Mouse (Mus musculus): ENCODE measurements around the gene Cdh26. TPM values are rescaled to one million over a fixed set of nuclear protein-coding genes. Genes with fewer than 3 reads are reported as not detected.

The Cdh26 gene
- polyA plus RNA-seq (2014; fragmentation: Nextera tagmentation; extraction: Ambion mirVana): 0.10 and 0.24 TPM in 2 replicates

DNA sequence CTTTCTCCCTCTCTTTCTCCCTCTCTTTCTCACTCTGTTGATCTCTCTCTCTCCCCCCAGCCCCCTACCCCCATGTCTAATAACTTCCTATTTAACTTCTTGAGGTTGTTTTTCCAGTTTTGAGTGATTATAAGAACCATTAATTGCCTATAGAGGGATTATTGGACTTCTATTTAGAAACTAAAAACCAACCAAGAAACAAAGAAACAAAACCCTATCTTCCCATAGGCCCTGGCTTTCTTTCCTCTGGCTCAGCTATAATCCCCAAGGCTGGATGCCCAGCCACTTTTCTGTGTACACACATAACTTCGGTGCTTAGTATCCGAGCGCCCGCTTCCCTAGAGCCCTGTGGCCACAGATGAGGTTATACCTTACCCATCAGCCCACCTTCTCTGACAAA is at the start of gene Cdh26:
Gene Cdh26 (plus strand): TSS at position 301 of the 400 bp plus-strand sequence.
- no peaks in the 10 kb centered on the region for H3K27me3 ChIP-seq (ENCODE audit: control insufficient read depth, insufficient read depth, low read length)
- no peak within 1 kb of the TSS for H3K4me3 ChIP-seq (ENCODE audit: low read depth, low read length)
- WGBS (ENCODE audit: insufficient replicate concordance): 90% methylated on average over 4 of the region's 4 CpGs
- no peak within 1 kb of the TSS for H3K9ac ChIP-seq (ENCODE audit: low read depth, low read length)
- no peak within 1 kb of the TSS for H3K4me2 ChIP-seq
- no peak for ATAC-seq (replicated peaks; ENCODE audit: insufficient number of reproducible peaks, low FRiP score, low TSS enrichment)
- no peaks in the 10 kb centered on the region for H3K36me3 ChIP-seq (ENCODE audit: control insufficient read depth, insufficient read depth, low read length)
- no peaks in the 10 kb centered on the region for H3K9me3 ChIP-seq (replicated peaks; ENCODE audit: control insufficient read depth, low read length)
- H3K27ac ChIP-seq (ENCODE audit: low read depth, low read length): no peak within 1 kb of the TSS
- peaks cover 4% of the 10 kb centered on the region; the same call in 1 of the 2 replicates for H3K4me1 ChIP-seq (ENCODE audit: control insufficient read depth, insufficient read depth, low read length)

DNA sequence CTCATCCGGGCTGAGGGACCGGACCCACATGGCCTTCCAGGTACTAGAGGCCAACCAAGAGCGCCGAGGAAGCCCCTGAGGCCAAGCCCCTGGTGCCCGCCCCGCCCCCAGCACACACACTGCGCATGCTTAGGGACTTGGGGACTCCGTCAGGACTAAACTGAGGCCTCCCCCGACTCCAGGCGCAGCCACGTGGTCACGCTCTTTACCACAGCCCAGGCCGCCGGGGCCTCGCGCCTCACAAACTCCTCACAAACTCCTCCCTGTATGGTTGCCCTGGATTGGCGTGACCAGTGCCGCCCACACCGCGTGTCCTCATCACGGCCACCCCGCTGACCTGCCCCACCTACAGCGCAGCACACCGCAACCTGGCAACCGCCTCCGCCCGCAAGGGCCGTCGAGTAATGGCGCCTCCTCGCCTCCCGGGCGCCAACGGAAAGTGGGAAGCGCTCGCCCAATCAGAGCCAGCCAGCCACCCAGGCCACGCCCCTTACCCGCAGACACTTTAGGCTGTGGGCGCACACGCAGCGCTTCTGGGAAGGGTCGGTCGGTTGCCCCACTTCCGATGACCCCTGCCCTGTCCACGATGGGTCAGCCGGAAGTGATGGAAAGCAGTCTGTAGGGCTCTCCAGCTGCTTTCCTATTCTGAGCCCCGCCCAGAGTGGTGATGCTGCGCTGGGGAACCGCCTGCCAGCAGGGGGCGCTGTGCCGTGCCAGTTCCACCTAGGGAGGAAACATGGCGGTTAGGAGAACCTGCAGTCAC is 23.1 kb upstream of the Cdh26 start, which contains the start of gene Sycp2:
Gene Sycp2 (minus strand): TSS at position 633 of the 763 bp plus-strand sequence.
- Histone ChIP-seq H3K4me3 (ENCODE audit: low read depth, low read length) (no peak within 1 kb of the TSS), H3K4me1 (ENCODE audit: control insufficient read depth, insufficient read depth, low read length) (peaks cover 9% of the 10 kb centered on the region), H3K4me2 (no peak within 1 kb of the TSS), H3K36me3 (ENCODE audit: control insufficient read depth, insufficient read depth, low read length) (no peaks in the 10 kb centered on the region), H3K27ac (ENCODE audit: low read depth, low read length) (no peak within 1 kb of the TSS), H3K27me3 (ENCODE audit: control insufficient read depth, insufficient read depth, low read length) (no peaks in the 10 kb centered on the region), H3K9me3 (replicated peaks; ENCODE audit: control insufficient read depth, low read length) (no peaks in the 10 kb centered on the region), H3K9ac (ENCODE audit: low read depth, low read length) (no peak within 1 kb of the TSS)
- 77% methylated on average over 52 of the region's 52 CpGs for WGBS (ENCODE audit: insufficient replicate concordance)
- ATAC-seq (replicated peaks; ENCODE audit: insufficient number of reproducible peaks, low FRiP score, low TSS enrichment): 0 out of 2 replicates have a peak, but pooled peaks have one; percentile 45

DNA sequence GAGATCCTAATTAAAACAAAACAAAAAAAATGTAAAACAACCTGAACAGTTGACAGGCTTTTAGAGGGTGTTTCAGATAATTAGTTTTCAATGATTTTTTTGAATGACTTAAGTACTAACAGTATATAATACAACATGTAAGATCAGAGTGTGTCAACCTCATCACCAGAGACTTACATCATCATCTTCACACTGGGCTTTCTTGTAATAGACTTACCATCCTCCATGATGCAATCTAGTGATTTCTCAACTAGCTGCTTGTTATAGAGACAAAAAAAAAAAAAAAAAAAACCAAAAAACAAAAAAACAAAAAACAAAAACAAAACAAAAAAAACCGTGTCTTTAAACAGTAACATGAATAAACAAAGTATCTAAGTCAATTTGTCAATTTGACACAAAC is 21.3 kb upstream of the Cdh26 start:
- Histone ChIP-seq H3K27me3 (ENCODE audit: control insufficient read depth, insufficient read depth, low read length) (no peaks in the 10 kb centered on the region), H3K4me2 (no peak overlapping the region), H3K27ac (ENCODE audit: low read depth, low read length) (no peak overlapping the region), H3K4me3 (ENCODE audit: low read depth, low read length) (no peak overlapping the region), H3K36me3 (ENCODE audit: control insufficient read depth, insufficient read depth, low read length) (no peaks in the 10 kb centered on the region), H3K9me3 (replicated peaks; ENCODE audit: control insufficient read depth, low read length) (no peaks in the 10 kb centered on the region), H3K9ac (ENCODE audit: low read depth, low read length) (no peak overlapping the region), H3K4me1 (ENCODE audit: control insufficient read depth, insufficient read depth, low read length) (peaks cover 21% of the 10 kb centered on the region)
- no peak for ATAC-seq (replicated peaks; ENCODE audit: insufficient number of reproducible peaks, low FRiP score, low TSS enrichment)
- 42% methylated on average over 1 of the region's 1 CpGs for WGBS (ENCODE audit: insufficient replicate concordance)

DNA sequence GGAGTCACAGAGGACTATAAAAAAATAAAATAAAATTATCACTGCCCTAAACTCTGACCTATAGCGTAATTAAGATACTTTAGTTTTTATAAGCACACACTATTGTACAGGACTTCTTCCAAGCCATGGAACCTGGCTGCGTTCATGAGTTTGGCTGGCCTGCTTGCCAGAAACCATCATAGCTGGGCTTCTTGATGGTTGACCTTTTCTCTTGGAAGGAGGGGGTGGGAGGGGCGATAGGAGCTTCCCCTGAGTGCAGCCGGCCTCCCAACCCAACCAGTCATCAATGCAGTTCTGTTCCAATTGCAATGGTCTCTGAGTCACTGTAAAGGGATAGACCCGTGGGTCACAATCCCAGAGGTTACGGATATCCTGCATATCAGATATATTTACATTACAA is 20.0 kb upstream of the Cdh26 start:
- ATAC-seq (replicated peaks; ENCODE audit: insufficient number of reproducible peaks, low FRiP score, low TSS enrichment): no peak
- WGBS (ENCODE audit: insufficient replicate concordance): 68% methylated on average over 6 of the region's 6 CpGs

DNA sequence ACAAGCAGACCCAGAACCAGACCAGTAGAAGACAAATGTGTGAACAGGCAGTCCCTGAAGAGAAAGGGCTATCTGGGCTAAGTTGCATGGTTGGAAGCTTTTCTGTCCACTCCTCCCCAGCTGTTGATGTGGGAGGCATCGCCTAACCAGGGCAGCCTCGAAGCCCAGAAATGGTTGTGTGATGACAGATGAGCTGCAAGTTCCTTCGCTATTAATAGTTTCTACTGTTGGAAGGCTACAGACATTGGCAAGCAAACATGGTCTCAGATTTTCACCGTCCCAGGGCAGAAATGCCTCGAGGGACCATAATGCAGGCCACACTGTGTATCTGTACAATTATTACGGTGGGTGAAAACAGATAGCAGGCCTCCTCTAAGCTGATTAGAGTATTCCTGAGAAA is 17.7 kb upstream of the Cdh26 start:
- H3K27me3 ChIP-seq (ENCODE audit: control insufficient read depth, insufficient read depth, low read length): no peaks in the 10 kb centered on the region
- no peak for ATAC-seq (replicated peaks; ENCODE audit: insufficient number of reproducible peaks, low FRiP score, low TSS enrichment)
- 22% methylated on average over 6 of the region's 6 CpGs for WGBS (ENCODE audit: insufficient replicate concordance)
- H3K4me2 ChIP-seq: peak overlapping the region; percentile 98
- peak overlapping the region; percentile 85 for H3K27ac ChIP-seq (ENCODE audit: low read depth, low read length)
- no peaks in the 10 kb centered on the region for H3K36me3 ChIP-seq (ENCODE audit: control insufficient read depth, insufficient read depth, low read length)
- no peaks in the 10 kb centered on the region for H3K9me3 ChIP-seq (replicated peaks; ENCODE audit: control insufficient read depth, low read length)
- peak overlapping the region; percentile 63 for H3K4me3 ChIP-seq (ENCODE audit: low read depth, low read length)
- H3K4me1 ChIP-seq (ENCODE audit: control insufficient read depth, insufficient read depth, low read length): peaks cover 46% of the 10 kb centered on the region
- peak overlapping the region; percentile 88; the same call in 1 of the 2 replicates for H3K9ac ChIP-seq (ENCODE audit: low read depth, low read length)

More for the DNA sequence above, 20.0 kb upstream of the Cdh26 start:
- no peaks in the 10 kb centered on the region for H3K27me3 ChIP-seq (ENCODE audit: control insufficient read depth, insufficient read depth, low read length)
- H3K9ac ChIP-seq (ENCODE audit: low read depth, low read length): no peak overlapping the region
- no peak overlapping the region for H3K4me2 ChIP-seq
- peaks cover 29% of the 10 kb centered on the region for H3K4me1 ChIP-seq (ENCODE audit: control insufficient read depth, insufficient read depth, low read length)
- H3K27ac ChIP-seq (ENCODE audit: low read depth, low read length): no peak overlapping the region
- no peaks in the 10 kb centered on the region for H3K36me3 ChIP-seq (ENCODE audit: control insufficient read depth, insufficient read depth, low read length)
- H3K4me3 ChIP-seq (ENCODE audit: low read depth, low read length): no peak overlapping the region
- no peaks in the 10 kb centered on the region for H3K9me3 ChIP-seq (replicated peaks; ENCODE audit: control insufficient read depth, low read length)

DNA sequence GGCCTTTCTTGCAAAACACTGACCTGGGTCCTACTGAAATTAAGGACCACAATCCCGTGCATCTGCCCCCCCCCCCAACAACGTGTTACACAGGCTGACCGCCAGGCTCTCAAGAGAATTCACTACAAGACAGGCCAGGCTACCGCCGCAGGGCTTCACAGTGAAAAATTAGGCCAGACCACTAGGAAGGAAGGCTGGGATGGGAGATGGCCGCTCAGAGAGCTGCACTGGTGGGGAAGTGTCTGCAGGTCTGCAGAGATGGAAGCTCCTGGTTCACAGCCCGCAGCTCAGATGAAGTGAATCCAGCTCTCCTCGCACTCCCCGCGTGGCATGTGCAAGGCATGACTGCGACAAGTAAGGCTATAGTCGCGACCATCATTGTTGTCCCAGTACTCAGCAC is 17.2 kb upstream of the Cdh26 start:
- peak overlapping the region; percentile 85 for H3K27ac ChIP-seq (ENCODE audit: low read depth, low read length)
- H3K4me1 ChIP-seq (ENCODE audit: control insufficient read depth, insufficient read depth, low read length): peaks cover 46% of the 10 kb centered on the region
- ATAC-seq (replicated peaks; ENCODE audit: insufficient number of reproducible peaks, low FRiP score, low TSS enrichment): peak; percentile 4; the same call in 1 of the 2 replicates
- peaks cover 1% of the 10 kb centered on the region for H3K9me3 ChIP-seq (replicated peaks; ENCODE audit: control insufficient read depth, low read length)
- no peaks in the 10 kb centered on the region for H3K27me3 ChIP-seq (ENCODE audit: control insufficient read depth, insufficient read depth, low read length)
- H3K4me2 ChIP-seq: peak overlapping the region; percentile 98
- H3K36me3 ChIP-seq (ENCODE audit: control insufficient read depth, insufficient read depth, low read length): peaks cover 4% of the 10 kb centered on the region
- 35% methylated on average over 13 of the region's 13 CpGs for WGBS (ENCODE audit: insufficient replicate concordance)
- H3K9ac ChIP-seq (ENCODE audit: low read depth, low read length): peak overlapping the region; percentile 88
- peak overlapping the region; percentile 63 for H3K4me3 ChIP-seq (ENCODE audit: low read depth, low read length)

DNA sequence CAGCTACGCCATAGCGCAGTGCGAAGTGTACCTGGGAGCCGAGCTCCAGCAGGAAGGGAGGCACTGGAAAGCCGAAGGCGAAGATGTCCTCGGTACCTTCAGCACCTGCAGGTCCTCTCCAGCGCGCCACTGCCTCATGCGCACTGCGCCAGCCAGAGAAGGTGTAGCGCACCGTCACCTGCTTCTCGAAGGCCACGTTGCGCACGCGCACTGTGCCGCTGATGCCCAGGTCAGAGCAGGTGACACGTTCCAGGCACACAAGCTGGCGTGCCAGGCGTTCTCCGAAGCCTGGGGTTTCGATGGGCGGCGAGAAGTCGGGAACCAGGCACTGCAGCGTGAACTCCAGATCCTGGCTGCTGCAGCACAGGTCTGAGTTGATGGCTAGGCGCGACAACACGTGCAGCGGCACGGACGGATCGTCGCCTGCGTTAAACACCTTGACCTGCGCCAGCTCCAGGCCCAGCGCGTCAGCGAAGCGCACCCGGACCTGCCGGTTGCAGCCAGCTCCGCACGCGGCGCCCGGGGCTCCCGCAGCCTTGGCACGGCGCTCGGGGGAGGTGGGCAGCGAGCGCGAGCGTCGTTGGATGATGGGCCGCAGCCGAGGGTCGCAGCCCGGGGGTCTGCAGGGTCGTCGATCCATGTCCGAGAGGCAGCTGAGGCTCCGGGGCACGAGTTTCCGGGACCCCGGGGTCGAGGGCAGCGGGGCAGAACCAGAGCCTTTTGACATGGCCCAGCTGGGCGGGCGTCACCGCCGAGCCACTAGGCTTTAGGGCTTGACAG is 16.7 kb upstream of the Cdh26 start:
- Histone ChIP-seq H3K27me3 (ENCODE audit: control insufficient read depth, insufficient read depth, low read length) (no peaks in the 10 kb centered on the region), H3K9ac (ENCODE audit: low read depth, low read length) (peak overlapping the region; percentile 88), H3K27ac (ENCODE audit: low read depth, low read length) (peak overlapping the region; percentile 85), H3K4me3 (ENCODE audit: low read depth, low read length) (peak overlapping the region; percentile 63), H3K4me2 (peak overlapping the region; percentile 98), H3K9me3 (replicated peaks; ENCODE audit: control insufficient read depth, low read length) (peaks cover 3% of the 10 kb centered on the region), H3K36me3 (ENCODE audit: control insufficient read depth, insufficient read depth, low read length) (peaks cover 8% of the 10 kb centered on the region), H3K4me1 (ENCODE audit: control insufficient read depth, insufficient read depth, low read length) (peaks cover 46% of the 10 kb centered on the region)
- ATAC-seq (replicated peaks; ENCODE audit: insufficient number of reproducible peaks, low FRiP score, low TSS enrichment): peak; percentile 28
- 13% methylated on average over 74 of the region's 75 CpGs for WGBS (ENCODE audit: insufficient replicate concordance)

DNA sequence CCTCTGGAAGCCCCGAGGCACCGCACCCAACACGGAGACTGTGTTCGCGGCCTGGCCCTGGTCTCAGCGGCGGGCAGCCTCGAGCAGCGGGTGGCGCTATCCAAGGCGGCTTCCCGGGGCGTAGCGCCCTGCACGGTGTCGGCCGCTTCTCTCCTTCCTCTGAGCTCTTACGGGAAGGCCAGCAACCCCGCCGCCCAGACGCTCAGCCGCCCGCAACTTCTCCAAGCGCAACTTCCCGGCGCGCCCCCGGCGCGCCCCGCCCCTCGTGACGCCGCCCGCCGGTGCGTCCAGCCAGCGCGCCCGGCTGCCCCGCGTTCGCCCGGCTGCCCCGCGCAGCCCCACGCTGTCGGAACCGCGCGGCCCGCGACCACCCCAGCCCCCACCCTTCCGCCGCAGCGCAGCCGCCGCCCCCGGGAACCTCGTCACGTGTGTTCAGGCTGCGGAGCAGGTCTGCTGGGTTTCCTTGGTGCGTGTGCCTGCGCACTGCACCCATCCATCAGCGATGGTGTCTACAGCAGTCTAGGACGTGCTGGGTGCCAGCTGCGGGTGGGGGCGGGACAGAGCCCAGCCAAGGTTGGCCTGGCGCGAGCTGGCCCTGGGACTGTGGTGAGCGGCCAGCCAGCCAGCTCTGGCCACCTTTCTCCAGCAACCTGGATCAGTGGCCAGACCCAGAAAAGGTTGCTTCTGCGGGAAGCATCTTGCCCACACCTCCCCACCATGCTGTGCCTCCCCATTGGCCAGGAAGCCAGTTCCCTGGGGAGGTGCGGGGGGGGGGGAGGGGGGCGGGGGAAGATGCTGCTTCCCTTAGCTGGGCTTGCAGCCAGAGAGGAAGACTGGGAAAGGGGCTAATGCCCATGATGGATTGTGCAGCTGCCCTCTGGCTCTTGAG is 15.8 kb upstream of the Cdh26 start, which contains the start of the genes Ppp1r3d and Fam217b:
Gene Ppp1r3d (minus strand): TSS at position 212 of the 889 bp plus-strand sequence.
Gene Fam217b (plus strand): TSS at position 264 of the 889 bp plus-strand sequence.
- Histone ChIP-seq H3K27ac (ENCODE audit: low read depth, low read length) (peak within 1 kb of the TSS; percentile 85), H3K4me3 (ENCODE audit: low read depth, low read length) (peak within 1 kb of the TSS; percentile 63), H3K36me3 (ENCODE audit: control insufficient read depth, insufficient read depth, low read length) (peaks cover 14% of the 10 kb centered on the region), H3K4me1 (ENCODE audit: control insufficient read depth, insufficient read depth, low read length) (peaks cover 46% of the 10 kb centered on the region), H3K9me3 (replicated peaks; ENCODE audit: control insufficient read depth, low read length) (peaks cover 3% of the 10 kb centered on the region), H3K9ac (ENCODE audit: low read depth, low read length) (peak within 1 kb of the TSS; percentile 88), H3K4me2 (peak within 1 kb of the TSS; percentile 98), H3K27me3 (ENCODE audit: control insufficient read depth, insufficient read depth, low read length) (no peaks in the 10 kb centered on the region)
- WGBS (ENCODE audit: insufficient replicate concordance): under 1% methylated on average over 63 of the region's 74 CpGs
- peak; percentile 67 for ATAC-seq (replicated peaks; ENCODE audit: insufficient number of reproducible peaks, low FRiP score, low TSS enrichment)
